Mouse (Mus musculus): Measurements from ENCODE around the gene Timm9.

- no peak for TF ChIP-seq MAFK (IDR thresholded peaks at IDR 0.05; ENCODE audit: insufficient replicate concordance, low read length)
- TF ChIP-seq PAX5 (IDR thresholded peaks at IDR 0.05; ENCODE audit: low read length), result no peak
- no peak for TF ChIP-seq POLR2A (IDR thresholded peaks at IDR 0.05; ENCODE audit: low read depth, low read length)
These were observed 4.7 kb upstream of the Timm9 start for GRCm38 (mm10) chr12:71141189-71141588.

Data from CH12.LX (cell line).